Mouse (Mus musculus): Measurements from ENCODE around the gene Nova2. TPM values are rescaled to one million over a fixed set of nuclear protein-coding genes. Genes with fewer than 3 reads are reported as not detected.

Gene Nova2
- total and polyA plus RNA-seq, 3 experiments, result 1.7 to 5.1 (median 4.3) TPM

- intact Hi-C loops (cut with DNase I), result loop anchor here (2.0 kb wide), 1 partner anchor 32 kb away; no protein-coding TSS in a partner anchor
Measured at GRCm38 (mm10) chr7:18926911-18927310, 1.2 kb downstream of the Nova2 start.

DNA sequence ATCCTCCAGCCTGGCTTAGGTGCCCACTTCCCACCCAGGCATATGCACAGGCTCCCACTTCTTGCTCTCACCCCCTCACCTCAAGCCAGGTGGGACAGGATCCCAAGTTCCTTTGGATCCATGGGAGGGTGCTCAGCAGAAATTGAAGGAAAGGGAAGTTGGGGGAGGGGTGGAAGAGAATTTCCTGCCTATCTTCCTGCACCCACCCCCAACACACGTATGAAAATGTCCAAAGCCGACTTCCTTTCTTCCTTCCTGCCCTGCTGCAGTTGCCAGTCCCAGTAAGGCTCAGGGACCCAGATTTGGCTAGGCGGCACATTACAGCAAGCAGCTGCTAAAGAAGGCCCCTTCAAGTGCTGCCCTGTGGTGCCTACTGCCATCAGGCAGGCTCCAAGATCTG, 2.1 kb downstream of the Nova2 start:
- Histone ChIP-seq H3K36me3 (ENCODE audit: control insufficient read depth, insufficient read depth, low read length) (no peaks in the 10 kb centered on the region), H3K9ac (ENCODE audit: low read depth, low read length) (0 out of 2 replicates have a peak overlapping the region, but pooled peaks have one; percentile 19), H3K27ac (peak overlapping the region; percentile 92), H3K4me1 (ENCODE audit: control insufficient read depth, insufficient read depth, low read length) (peaks cover 5% of the 10 kb centered on the region), H3K4me3 (peak overlapping the region; percentile 66), H3K27me3 (ENCODE audit: control insufficient read depth, insufficient read depth, low read length) (no peaks in the 10 kb centered on the region), H3K79me2 (replicated peaks; ENCODE audit: control insufficient read depth, insufficient read depth, low read length) (peaks cover 3% of the 10 kb centered on the region)
- peak; percentile 66; the same call in 1 of the 2 replicates for TF ChIP-seq POLR2A (IDR thresholded peaks at IDR 0.05; ENCODE audit: insufficient read depth, low read depth, low read length)
- TF ChIP-seq EP300 (IDR thresholded peaks at IDR 0.05; ENCODE audit: insufficient read depth, low read depth, low read length), result peak; percentile 97
- no peak for TF ChIP-seq CTCF (IDR thresholded peaks at IDR 0.05)
- 20% methylated on average over 3 of the region's 3 CpGs for WGBS
- intact Hi-C loops (cut with DNase I), result loop anchor here (1.0 to 2.0 kb wide), 2 partner anchors 21 to 31 kb away; no protein-coding TSS in a partner anchor
- DNase-seq, result peak; percentile 54 to 68

More at GRCm38 (mm10) chr7:18926911-18927310, 1.2 kb downstream of the Nova2 start:
- Histone ChIP-seq H3K27me3 (ENCODE audit: control insufficient read depth, insufficient read depth, low read length) (no peaks in the 10 kb centered on the region), H3K27ac (peak overlapping the region; percentile 92), H3K4me3 (peak overlapping the region; percentile 66), H3K4me1 (ENCODE audit: control insufficient read depth, insufficient read depth, low read length) (peaks cover 2% of the 10 kb centered on the region), H3K9ac (ENCODE audit: low read depth, low read length) (peak overlapping the region; percentile 26; the same call in 1 of the 2 replicates), H3K36me3 (ENCODE audit: control insufficient read depth, insufficient read depth, low read length) (no peaks in the 10 kb centered on the region), H3K79me2 (replicated peaks; ENCODE audit: control insufficient read depth, insufficient read depth, low read length) (peaks cover 1% of the 10 kb centered on the region; the same call in 1 of the 2 replicates)
- 16% methylated on average over 6 of the region's 6 CpGs for WGBS
- TF ChIP-seq POLR2A (IDR thresholded peaks at IDR 0.05; ENCODE audit: insufficient read depth, low read depth, low read length) (no peak), CTCF (IDR thresholded peaks at IDR 0.05) (no peak), EP300 (IDR thresholded peaks at IDR 0.05; ENCODE audit: insufficient read depth, low read depth, low read length) (no peak)
- DNase-seq, result no peak

DNA sequence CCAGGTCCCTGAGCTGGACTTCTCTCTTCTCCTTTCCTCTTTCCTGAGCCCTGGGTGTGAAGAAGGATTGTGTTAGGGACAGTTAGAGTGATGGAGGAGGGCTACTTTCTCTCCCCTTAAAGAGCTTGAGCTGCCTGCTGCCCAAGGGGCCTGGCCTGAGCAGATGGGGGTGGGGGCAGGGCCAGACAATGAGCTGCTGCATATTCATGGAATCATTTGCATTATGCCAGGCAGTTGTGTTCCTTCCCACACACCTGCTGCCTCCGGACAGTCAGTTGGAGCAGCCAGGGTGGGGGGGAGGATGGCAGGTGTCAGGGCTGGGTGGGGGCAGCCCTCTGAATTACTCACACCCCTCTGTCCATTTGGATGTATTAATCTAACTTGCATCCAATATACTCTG, 16.7 kb downstream of the Nova2 start:
- DNase-seq, result no peak
- Histone ChIP-seq H3K27me3 (ENCODE audit: control insufficient read depth, insufficient read depth, low read length) (no peaks in the 10 kb centered on the region), H3K4me1 (ENCODE audit: control insufficient read depth, insufficient read depth, low read length) (peaks cover 11% of the 10 kb centered on the region), H3K79me2 (replicated peaks; ENCODE audit: control insufficient read depth, insufficient read depth, low read length) (no peaks in the 10 kb centered on the region), H3K36me3 (ENCODE audit: control insufficient read depth, insufficient read depth, low read length) (peaks cover 2% of the 10 kb centered on the region), H3K27ac (no peak overlapping the region), H3K9ac (ENCODE audit: low read depth, low read length) (no peak overlapping the region), H3K4me3 (no peak overlapping the region)
- TF ChIP-seq CTCF (IDR thresholded peaks at IDR 0.05) (no peak), EP300 (IDR thresholded peaks at IDR 0.05; ENCODE audit: insufficient read depth, low read depth, low read length) (no peak), POLR2A (IDR thresholded peaks at IDR 0.05; ENCODE audit: insufficient read depth, low read depth, low read length) (no peak)
- intact Hi-C loops (cut with DNase I), result loop anchor here (1.0 kb wide), 1 partner anchor 37 kb away; no protein-coding TSS in a partner anchor
- WGBS, result 26% methylated on average over 1 of the region's 1 CpGs

GRCm38 (mm10) chr7:18942815-18943214, 17.1 kb downstream of the Nova2 start:
- Histone ChIP-seq H3K9ac (ENCODE audit: low read depth, low read length) (no peak overlapping the region), H3K79me2 (replicated peaks; ENCODE audit: control insufficient read depth, insufficient read depth, low read length) (no peaks in the 10 kb centered on the region), H3K4me1 (ENCODE audit: control insufficient read depth, insufficient read depth, low read length) (peaks cover 14% of the 10 kb centered on the region), H3K36me3 (ENCODE audit: control insufficient read depth, insufficient read depth, low read length) (peaks cover 5% of the 10 kb centered on the region), H3K27me3 (ENCODE audit: control insufficient read depth, insufficient read depth, low read length) (no peaks in the 10 kb centered on the region), H3K27ac (no peak overlapping the region), H3K4me3 (no peak overlapping the region)
- DNase-seq, result no peak
- TF ChIP-seq EP300 (IDR thresholded peaks at IDR 0.05; ENCODE audit: insufficient read depth, low read depth, low read length) (no peak), POLR2A (IDR thresholded peaks at IDR 0.05; ENCODE audit: insufficient read depth, low read depth, low read length) (no peak), CTCF (IDR thresholded peaks at IDR 0.05) (no peak)
- intact Hi-C loops (cut with DNase I), result loop anchor here (1.0 kb wide), 1 partner anchor 36 kb away; no protein-coding TSS in a partner anchor
- 67% methylated on average over 9 of the region's 9 CpGs for WGBS

GRCm38 (mm10) chr7:18948151-18948550, 22.5 kb downstream of the Nova2 start:
- Histone ChIP-seq H3K79me2 (replicated peaks; ENCODE audit: control insufficient read depth, insufficient read depth, low read length) (no peaks in the 10 kb centered on the region), H3K4me1 (ENCODE audit: control insufficient read depth, insufficient read depth, low read length) (peaks cover 9% of the 10 kb centered on the region), H3K4me3 (peak overlapping the region; percentile 1; the same call in 1 of the 2 replicates), H3K9ac (ENCODE audit: low read depth, low read length) (no peak overlapping the region), H3K27me3 (ENCODE audit: control insufficient read depth, insufficient read depth, low read length) (no peaks in the 10 kb centered on the region), H3K27ac (peak overlapping the region; percentile 90), H3K36me3 (ENCODE audit: control insufficient read depth, insufficient read depth, low read length) (peaks cover 3% of the 10 kb centered on the region)
- WGBS, result 24% methylated on average over 6 of the region's 6 CpGs
- DNase-seq, result peak; percentile 68 to 84
- TF ChIP-seq EP300 (IDR thresholded peaks at IDR 0.05; ENCODE audit: insufficient read depth, low read depth, low read length), result peak; percentile 97
- TF ChIP-seq POLR2A (IDR thresholded peaks at IDR 0.05; ENCODE audit: insufficient read depth, low read depth, low read length), result peak; percentile 49; the same call in 1 of the 2 replicates
- no peak for TF ChIP-seq CTCF (IDR thresholded peaks at IDR 0.05)
- intact Hi-C loops (cut with DNase I), result loop anchor here (1.0 kb wide), 1 partner anchor 20 kb away; no protein-coding TSS in a partner anchor

Data from heart, adult 2 months (tissue).